Mouse (Mus musculus) neural tube, embryonic 13.5 days (tissue): ENCODE measurements around the gene Arhgef10l. TPM values are rescaled to one million over a fixed set of nuclear protein-coding genes. Genes with fewer than 3 reads are reported as not detected.

Experiments
- ATAC-seq: fragments of 200-750 bp; cut with Nextera tagmentation; 2 replicates; pipeline ENCODE4 v1.8.0; 2017; ENCODE audit warnings: low read depth, mild to moderate bottlenecking, moderate TSS enrichment, moderate library complexity
- H3K27ac ChIP-seq: fragments of 300-500 bp; sonication (generic); replicated peaks from 2 replicates; pipeline ENCODE4 v1.5.1; 2015; ENCODE audit warnings: moderate library complexity, mild to moderate bottlenecking, inconsistent platforms
- H3K27me3 ChIP-seq: fragments of 300-500 bp; sonication (generic); 2 replicates; pipeline ENCODE4 v1.6.1; 2015; ENCODE audit warnings: mild to moderate bottlenecking, inconsistent platforms
- H3K36me3 ChIP-seq: fragments of 300-500 bp; sonication (generic); 2 replicates; pipeline ENCODE4 v1.6.1; 2015; ENCODE audit warnings: mild to moderate bottlenecking, inconsistent platforms
- H3K4me1 ChIP-seq: fragments of 300-500 bp; sonication (generic); replicated peaks from 2 replicates; pipeline ENCODE4 v1.6.1; 2015; ENCODE audit warnings: inconsistent platforms
- H3K4me2 ChIP-seq: fragments of 300-500 bp; sonication (generic); 2 replicates; pipeline ENCODE4 v1.6.1; 2015; ENCODE audit warnings: inconsistent platforms, mild to moderate bottlenecking, moderate library complexity
- H3K4me3 ChIP-seq: fragments of 300-500 bp; sonication (generic); 2 replicates; pipeline ENCODE4 v1.5.1; 2015; ENCODE audit warnings: mild to moderate bottlenecking, inconsistent platforms
- H3K9ac ChIP-seq: fragments of 300-500 bp; sonication (generic); 2 replicates; pipeline ENCODE4 v1.6.1; 2015; ENCODE audit warnings: moderate library complexity, mild to moderate bottlenecking, inconsistent platforms
- H3K9me3 ChIP-seq: fragments of 300-500 bp; sonication (generic); 2 replicates; pipeline ENCODE4 v1.6.1; 2016; ENCODE audit warnings: inconsistent platforms
- WGBS: fragments of 180-500 bp; shearing (Covaris S2); methylation state at CpG from one replicate; pipeline ENCODE4 v1.1.7; 2015; 5-methylcytosine and 5-hydroxymethylcytosine counted together
- polyA plus RNA-seq: library from polyadenylated mRNA; unstranded; fragments of >200 nt; fragmentation: Nextera tagmentation; extraction: Ambion mirVana; gene quantifications from 2 replicates; pipeline ENCODE4 v1.2.1, GENCODE M21; 2015

The Arhgef10l gene
- polyA plus RNA-seq, 1 experiment from 2014 or later: 28.6 TPM

GRCm38 (mm10) chr4:140624087-140624467, 41.7 kb downstream of the Arhgef10l start:
- peak overlapping the region; percentile 41 for H3K4me2 ChIP-seq
- no peaks in the 10 kb centered on the region for H3K27me3 ChIP-seq
- 0 out of 2 replicates have a peak overlapping the region, but pooled peaks have one; percentile 6 for H3K4me3 ChIP-seq
- peak overlapping the region; percentile 56 for H3K9ac ChIP-seq
- H3K36me3 ChIP-seq: 0 out of 2 replicates have a peak, but pooled peaks cover 13% of the 10 kb centered on the region
- H3K4me1 ChIP-seq: peaks cover 71% of the 10 kb centered on the region
- 6% methylated on average over 10 of the region's 10 CpGs for WGBS
- peak; percentile 7; the same call in 1 of the 2 replicates for ATAC-seq
- no peaks in the 10 kb centered on the region for H3K9me3 ChIP-seq
- peak overlapping the region; percentile 93 for H3K27ac ChIP-seq

- ATAC-seq: no peak
- peaks cover 67% of the 10 kb centered on the region for H3K4me1 ChIP-seq
- peak overlapping the region; percentile 35; the same call in 1 of the 2 replicates for H3K9ac ChIP-seq
- WGBS: 35% methylated on average over 4 of the region's 4 CpGs
- H3K4me3 ChIP-seq: no peak overlapping the region
- H3K4me2 ChIP-seq: no peak overlapping the region
- 0 out of 2 replicates have a peak, but pooled peaks cover 13% of the 10 kb centered on the region for H3K36me3 ChIP-seq
- no peaks in the 10 kb centered on the region for H3K27me3 ChIP-seq
- no peaks in the 10 kb centered on the region for H3K9me3 ChIP-seq
- H3K27ac ChIP-seq: peak overlapping the region; percentile 93
Observed at GRCm38 (mm10) chr4:140622819-140623218, 43.0 kb downstream of the Arhgef10l start.

- H3K27me3 ChIP-seq: no peaks in the 10 kb centered on the region
- ATAC-seq: no peak
- no peak overlapping the region for H3K4me2 ChIP-seq
- 79% methylated on average over 5 of the region's 5 CpGs for WGBS
- peaks cover 73% of the 10 kb centered on the region for H3K4me1 ChIP-seq
- H3K4me3 ChIP-seq: no peak overlapping the region
- peaks cover 13% of the 10 kb centered on the region for H3K36me3 ChIP-seq
- no peaks in the 10 kb centered on the region for H3K9me3 ChIP-seq
- peak overlapping the region; percentile 33; the same call in 1 of the 2 replicates for H3K27ac ChIP-seq
- H3K9ac ChIP-seq: no peak overlapping the region
Observed at GRCm38 (mm10) chr4:140620496-140620895, 45.3 kb downstream of the Arhgef10l start.

GRCm38 (mm10) chr4:140617391-140618385, 48.1 kb downstream of the Arhgef10l start:
- Histone ChIP-seq H3K4me2 (no peak overlapping the region), H3K27me3 (no peaks in the 10 kb centered on the region), H3K9ac (peak overlapping the region; percentile 19; the same call in 1 of the 2 replicates), H3K4me3 (no peak overlapping the region), H3K27ac (peak overlapping the region; percentile 52; the same call in 1 of the 2 replicates), H3K9me3 (no peaks in the 10 kb centered on the region), H3K4me1 (peaks cover 45% of the 10 kb centered on the region), H3K36me3 (peaks cover 34% of the 10 kb centered on the region)
- 0 out of 2 replicates have a peak, but pooled peaks have one; percentile 30 for ATAC-seq
- WGBS: 62% methylated on average over 16 of the region's 16 CpGs

- ATAC-seq: no peak
- Histone ChIP-seq H3K36me3 (peaks cover 42% of the 10 kb centered on the region), H3K27ac (peak overlapping the region; percentile 52; the same call in 1 of the 2 replicates), H3K4me1 (peaks cover 44% of the 10 kb centered on the region), H3K9me3 (no peaks in the 10 kb centered on the region), H3K27me3 (no peaks in the 10 kb centered on the region), H3K9ac (no peak overlapping the region), H3K4me3 (no peak overlapping the region), H3K4me2 (no peak overlapping the region)
- WGBS: 87% methylated on average over 11 of the region's 11 CpGs
Observed at GRCm38 (mm10) chr4:140616894-140617293, 48.9 kb downstream of the Arhgef10l start.

GRCm38 (mm10) chr4:140616196-140616595, 49.6 kb downstream of the Arhgef10l start:
- H3K4me2 ChIP-seq: no peak overlapping the region
- H3K4me1 ChIP-seq: peaks cover 50% of the 10 kb centered on the region
- 71% methylated on average over 7 of the region's 7 CpGs for WGBS
- no peak for ATAC-seq
- no peak overlapping the region for H3K27ac ChIP-seq
- peaks cover 44% of the 10 kb centered on the region for H3K36me3 ChIP-seq
- no peaks in the 10 kb centered on the region for H3K9me3 ChIP-seq
- no peak overlapping the region for H3K4me3 ChIP-seq
- no peak overlapping the region for H3K9ac ChIP-seq
- no peaks in the 10 kb centered on the region for H3K27me3 ChIP-seq

GRCm38 (mm10) chr4:140615771-140616170, 50.0 kb downstream of the Arhgef10l start:
- no peak overlapping the region for H3K4me2 ChIP-seq
- H3K4me1 ChIP-seq: peaks cover 52% of the 10 kb centered on the region
- no peak overlapping the region for H3K4me3 ChIP-seq
- 87% methylated on average over 7 of the region's 7 CpGs for WGBS
- ATAC-seq: no peak
- no peaks in the 10 kb centered on the region for H3K27me3 ChIP-seq
- H3K9me3 ChIP-seq: no peaks in the 10 kb centered on the region
- H3K27ac ChIP-seq: no peak overlapping the region
- no peak overlapping the region for H3K9ac ChIP-seq
- peaks cover 48% of the 10 kb centered on the region for H3K36me3 ChIP-seq

- 60% methylated on average over 5 of the region's 5 CpGs for WGBS
- ATAC-seq: no peak
- H3K36me3 ChIP-seq: peaks cover 60% of the 10 kb centered on the region
Observed at GRCm38 (mm10) chr4:140614553-140614952, 51.3 kb downstream of the Arhgef10l start.

GRCm38 (mm10) chr4:140614145-140614544, 51.7 kb downstream of the Arhgef10l start:
- no peak for ATAC-seq
- Histone ChIP-seq H3K4me1 (peaks cover 55% of the 10 kb centered on the region), H3K9ac (no peak overlapping the region), H3K27me3 (no peaks in the 10 kb centered on the region), H3K9me3 (no peaks in the 10 kb centered on the region), H3K4me2 (no peak overlapping the region), H3K36me3 (peaks cover 65% of the 10 kb centered on the region), H3K4me3 (no peak overlapping the region), H3K27ac (0 out of 2 replicates have a peak overlapping the region, but pooled peaks have one; percentile 13)
- 90% methylated on average over 6 of the region's 6 CpGs for WGBS

More at GRCm38 (mm10) chr4:140614553-140614952, 51.3 kb downstream of the Arhgef10l start:
- Histone ChIP-seq H3K9ac (no peak overlapping the region), H3K27me3 (no peaks in the 10 kb centered on the region), H3K27ac (0 out of 2 replicates have a peak overlapping the region, but pooled peaks have one; percentile 13), H3K4me1 (peaks cover 55% of the 10 kb centered on the region), H3K9me3 (no peaks in the 10 kb centered on the region), H3K4me2 (no peak overlapping the region), H3K4me3 (no peak overlapping the region)

- no peak for ATAC-seq
- peak overlapping the region; percentile 52 for H3K27ac ChIP-seq
Observed at GRCm38 (mm10) chr4:140610841-140611609, 54.8 kb downstream of the Arhgef10l start.

GRCm38 (mm10) chr4:140608228-140608720, 57.5 kb downstream of the Arhgef10l start:
- no peak overlapping the region for H3K4me3 ChIP-seq
- no peak overlapping the region for H3K4me2 ChIP-seq
- ATAC-seq: no peak
- H3K36me3 ChIP-seq: peaks cover 83% of the 10 kb centered on the region
- no peak overlapping the region for H3K27ac ChIP-seq
- H3K9me3 ChIP-seq: no peaks in the 10 kb centered on the region
- H3K27me3 ChIP-seq: no peaks in the 10 kb centered on the region
- WGBS: 80% methylated on average over 9 of the region's 9 CpGs
- no peak overlapping the region for H3K9ac ChIP-seq
- peaks cover 51% of the 10 kb centered on the region for H3K4me1 ChIP-seq

More at GRCm38 (mm10) chr4:140610841-140611609, 54.8 kb downstream of the Arhgef10l start:
- WGBS: 26% methylated on average over 12 of the region's 12 CpGs
- peaks cover 40% of the 10 kb centered on the region for H3K4me1 ChIP-seq
- no peak overlapping the region for H3K4me2 ChIP-seq
- peak overlapping the region; percentile 34; the same call in 1 of the 2 replicates for H3K9ac ChIP-seq
- no peak overlapping the region for H3K4me3 ChIP-seq
- H3K36me3 ChIP-seq: peaks cover 87% of the 10 kb centered on the region
- no peaks in the 10 kb centered on the region for H3K9me3 ChIP-seq
- H3K27me3 ChIP-seq: no peaks in the 10 kb centered on the region
